8 mouse cellular contexts compared by ENCODE assay signal in genomic region chr16:21204367-21205092, GRCm38 (mm10). TPM values are rescaled to one million over a fixed set of nuclear protein-coding genes. Genes with fewer than 3 reads are reported as not detected.
DNase-seq lines count a peak whose midpoint lies in the region; ATAC-seq lines count a peak whose summit lies in the region.

Gene Ephb3 (plus strand): TSS chr16:21204755.

- H3K4me1 ChIP-seq in embryonic facial prominence, embryonic 10.5 days, result peaks cover 50% of the 10 kb centered on the region
- peaks cover 39% of the 10 kb centered on the region for H3K4me1 ChIP-seq in intestine, embryonic 15.5 days (replicated peaks)

- H3K9me3 ChIP-seq in embryonic facial prominence, embryonic 10.5 days, result no peaks in the 10 kb centered on the region
- H3K9me3 ChIP-seq in intestine, embryonic 15.5 days, result no peaks in the 10 kb centered on the region

- DNase-seq in adrenal gland, postnatal 14 days, result peak; percentile 99
- DNase-seq in embryonic facial prominence, embryonic 10.5 days (ENCODE audit: low spot score), result peak; percentile 100
- DNase-seq in gastrocnemius, postnatal 4 days (ENCODE audit: low spot score in 2 of 2), result peak; percentile 98 to 100
- peak; percentile 99 to 100 for DNase-seq in left cerebral cortex, postnatal 14 days (ENCODE audit: low spot score in 2 of 2)
- DNase-seq in mesoderm, embryonic 11.5 days (ENCODE audit: low read depth, low spot score), result peak; percentile 100
- peak; percentile 98 to 100 for DNase-seq in right cerebral cortex, postnatal 36 days (ENCODE audit: low spot score in 2 of 2)
- DNase-seq in urinary bladder, postnatal 4 days (ENCODE audit: low spot score in 2 of 2), result peak; percentile 99

- peak within 1 kb of the TSS; percentile 95 for H3K9ac ChIP-seq in intestine, embryonic 15.5 days

- under 1% methylated on average over 51 of the region's 51 CpGs for WGBS in embryonic facial prominence, embryonic 10.5 days
- WGBS in intestine, embryonic 15.5 days, result under 1% methylated on average over 51 of the region's 51 CpGs

- peak; percentile 98 for ATAC-seq in intestine, embryonic 15.5 days

- H3K27me3 ChIP-seq in embryonic facial prominence, embryonic 10.5 days (replicated peaks; ENCODE audit: low read depth, poor library complexity, severe bottlenecking), result peaks cover 32% of the 10 kb centered on the region
- H3K27me3 ChIP-seq in intestine, embryonic 15.5 days (replicated peaks), result no peaks in the 10 kb centered on the region

- peak within 1 kb of the TSS; percentile 92 for H3K27ac ChIP-seq in embryonic facial prominence, embryonic 10.5 days (replicated peaks)
- H3K27ac ChIP-seq in intestine, embryonic 15.5 days, result peak within 1 kb of the TSS; percentile 83

- H3K4me2 ChIP-seq in intestine, embryonic 15.5 days (replicated peaks), result peak within 1 kb of the TSS; percentile 79

- peaks cover 26% of the 10 kb centered on the region for H3K36me3 ChIP-seq in embryonic facial prominence, embryonic 10.5 days (replicated peaks)
- no peaks in the 10 kb centered on the region for H3K36me3 ChIP-seq in intestine, embryonic 15.5 days

- peak within 1 kb of the TSS; percentile 84 for H3K4me3 ChIP-seq in embryonic facial prominence, embryonic 10.5 days
- peak within 1 kb of the TSS; percentile 87 for H3K4me3 ChIP-seq in intestine, embryonic 15.5 days (replicated peaks)

- intact Hi-C loops in left cerebral cortex, postnatal 14 days (cut with DNase I), result loop anchor here (1.0 to 5.0 kb wide), 4 partner anchors 43 to 208 kb away; no protein-coding TSS in a partner anchor

RNA-seq across cellular contexts. Expression of gene Ephb3, which starts in this region (rescaled TPM):
- 2.0 and 2.8 TPM in 2 replicates for total RNA-seq in adrenal gland, postnatal 14 days (2021)
- 32.0 and 38.6 TPM in 2 replicates for polyA plus RNA-seq in embryonic facial prominence, embryonic 10.5 days (2016; fragmentation: Nextera tagmentation; extraction: Ambion mirVana)
- total RNA-seq in gastrocnemius, postnatal 4 days (2021), result 10 to 100 TPM; 22.4 to 23.4 TPM
- polyA plus RNA-seq in intestine, embryonic 15.5 days (2015; fragmentation: Nextera tagmentation; extraction: Ambion mirVana), result 11.9 and 12.3 TPM in 2 replicates
- 10 to 100 TPM; 31.4 to 35.5 TPM for total RNA-seq in left cerebral cortex, postnatal 14 days (2021)

Comparison
In these comparisons a context has a peak if more than half of its experiments do, and no peak if none do; other contexts are left out.
1. Peak in every context shown above with its lines: DNase-seq, ATAC-seq, H3K4me3 ChIP-seq and H3K27ac ChIP-seq.